Mouse (Mus musculus): ENCODE measurements around the gene 1110008L16Rik. TPM values are rescaled to one million over a fixed set of nuclear protein-coding genes. Genes with fewer than 3 reads are reported as not detected.
"Not testable (repeated sequence)": the region's sequence is repeated elsewhere in the genome, so short reads cannot be mapped to it uniquely, and the experiment has no call there.

Gene 1110008L16Rik
- 9.4 and 12.0 TPM in 2 replicates for polyA plus RNA-seq (2015; fragmentation: Nextera tagmentation; extraction: Ambion mirVana)

DNA sequence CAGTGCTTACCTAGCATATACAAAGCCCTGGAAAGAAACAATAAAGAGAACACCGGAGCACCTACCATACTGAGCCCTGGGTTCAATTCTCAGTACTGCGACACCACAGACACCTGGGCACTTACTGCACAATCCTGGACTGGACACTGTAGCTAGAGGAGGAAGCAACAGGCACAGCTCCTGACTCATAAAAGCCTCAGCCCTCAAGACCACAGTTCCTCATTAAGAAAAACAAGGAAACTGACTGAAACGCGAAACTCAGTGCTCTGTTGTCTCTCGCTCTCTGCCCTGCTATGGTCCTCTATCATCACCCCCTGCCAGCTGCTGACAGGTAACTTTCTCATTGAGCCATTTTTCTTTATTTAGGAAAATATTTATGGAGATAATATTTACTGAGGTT is at the start of gene 1110008L16Rik:
Gene 1110008L16Rik, plus strand, starts transcription at position 242 of the 400 bp plus-strand sequence.
- no peak within 1 kb of the TSS for H3K27ac ChIP-seq (ENCODE audit: low read depth, low read length)
- H3K36me3 ChIP-seq (ENCODE audit: control insufficient read depth, insufficient read depth, low read length), result peaks cover 15% of the 10 kb centered on the region
- H3K4me3 ChIP-seq (ENCODE audit: low read length), result no peak within 1 kb of the TSS
- no peaks in the 10 kb centered on the region for H3K27me3 ChIP-seq (replicated peaks; ENCODE audit: control insufficient read depth, insufficient read depth, low read length)
- H3K9me3 ChIP-seq (ENCODE audit: control insufficient read depth, low read length), result no peaks in the 10 kb centered on the region
- no peak within 1 kb of the TSS for H3K9ac ChIP-seq (ENCODE audit: low read depth, low read length)
- no peak for ATAC-seq
- H3K4me2 ChIP-seq (ENCODE audit: low read length), result no peak within 1 kb of the TSS
- H3K4me1 ChIP-seq (ENCODE audit: control insufficient read depth, insufficient read depth, low read depth, low read length), result peaks cover 21% of the 10 kb centered on the region
- WGBS, result 96% methylated on average over 5 of the region's 5 CpGs

- H3K4me2 ChIP-seq (ENCODE audit: low read length); H3K27me3 ChIP-seq (replicated peaks; ENCODE audit: control insufficient read depth, insufficient read depth, low read length); H3K4me3 ChIP-seq (ENCODE audit: low read length); ATAC-seq; H3K4me1 ChIP-seq (ENCODE audit: control insufficient read depth, insufficient read depth, low read depth, low read length); H3K27ac ChIP-seq (ENCODE audit: low read depth, low read length); H3K36me3 ChIP-seq (ENCODE audit: control insufficient read depth, insufficient read depth, low read length); H3K9me3 ChIP-seq (ENCODE audit: control insufficient read depth, low read length); H3K9ac ChIP-seq (ENCODE audit: low read depth, low read length): not testable (repeated sequence)
- no CpG with 5 or more reads among the region's 8 CpGs for WGBS
Observed at GRCm38 (mm10) chr12:55261950-55262349, 37.4 kb upstream of the 1110008L16Rik start.

- not testable (repeated sequence) for H3K27me3 ChIP-seq (replicated peaks; ENCODE audit: control insufficient read depth, insufficient read depth, low read length); H3K27ac ChIP-seq (ENCODE audit: low read depth, low read length); H3K4me2 ChIP-seq (ENCODE audit: low read length); H3K36me3 ChIP-seq (ENCODE audit: control insufficient read depth, insufficient read depth, low read length); ATAC-seq; H3K9me3 ChIP-seq (ENCODE audit: control insufficient read depth, low read length); H3K4me3 ChIP-seq (ENCODE audit: low read length); H3K4me1 ChIP-seq (ENCODE audit: control insufficient read depth, insufficient read depth, low read depth, low read length); H3K9ac ChIP-seq (ENCODE audit: low read depth, low read length)
- no CpG with 5 or more reads among the region's 5 CpGs for WGBS
Observed at GRCm38 (mm10) chr12:55263385-55263784, 36.0 kb upstream of the 1110008L16Rik start.

GRCm38 (mm10) chr12:55272243-55272642 is 27.1 kb upstream of the 1110008L16Rik start:
- H3K27me3 ChIP-seq (replicated peaks; ENCODE audit: control insufficient read depth, insufficient read depth, low read length), result no peaks in the 10 kb centered on the region
- no peaks in the 10 kb centered on the region for H3K36me3 ChIP-seq (ENCODE audit: control insufficient read depth, insufficient read depth, low read length)
- no peaks in the 10 kb centered on the region for H3K4me1 ChIP-seq (ENCODE audit: control insufficient read depth, insufficient read depth, low read depth, low read length)
- no peak overlapping the region for H3K4me2 ChIP-seq (ENCODE audit: low read length)
- H3K9me3 ChIP-seq (ENCODE audit: control insufficient read depth, low read length), result no peaks in the 10 kb centered on the region
- H3K27ac ChIP-seq (ENCODE audit: low read depth, low read length), result no peak overlapping the region
- no peak overlapping the region for H3K9ac ChIP-seq (ENCODE audit: low read depth, low read length)
- 85% methylated on average over 3 of the region's 3 CpGs for WGBS
- no peak for ATAC-seq
- no peak overlapping the region for H3K4me3 ChIP-seq (ENCODE audit: low read length)

DNA sequence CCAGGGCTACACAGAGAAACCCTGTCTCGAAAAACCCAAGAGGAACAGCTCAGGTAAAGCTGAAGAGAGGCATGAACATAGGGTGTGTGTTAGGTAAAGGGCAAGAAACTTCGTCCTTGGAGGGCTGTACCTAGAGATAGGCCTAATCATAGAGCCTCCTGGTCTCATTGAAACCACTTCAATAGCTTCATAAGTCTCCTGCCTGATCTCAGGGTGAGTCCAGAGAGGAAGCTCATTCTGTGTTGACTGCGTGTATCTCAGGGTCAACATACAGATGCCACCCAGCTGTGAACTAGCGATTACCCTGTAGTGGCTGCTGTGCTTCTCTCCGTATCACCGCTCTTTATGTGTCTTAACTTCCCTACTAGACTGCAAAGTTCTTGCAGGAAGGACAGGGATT is 21.8 kb upstream of the 1110008L16Rik start:
- not testable (repeated sequence) for H3K4me3 ChIP-seq (ENCODE audit: low read length); H3K4me2 ChIP-seq (ENCODE audit: low read length); H3K4me1 ChIP-seq (ENCODE audit: control insufficient read depth, insufficient read depth, low read depth, low read length); ATAC-seq; H3K27ac ChIP-seq (ENCODE audit: low read depth, low read length); H3K9ac ChIP-seq (ENCODE audit: low read depth, low read length); H3K9me3 ChIP-seq (ENCODE audit: control insufficient read depth, low read length); H3K27me3 ChIP-seq (replicated peaks; ENCODE audit: control insufficient read depth, insufficient read depth, low read length); H3K36me3 ChIP-seq (ENCODE audit: control insufficient read depth, insufficient read depth, low read length)
- 89% methylated on average over 3 of the region's 6 CpGs for WGBS

DNA sequence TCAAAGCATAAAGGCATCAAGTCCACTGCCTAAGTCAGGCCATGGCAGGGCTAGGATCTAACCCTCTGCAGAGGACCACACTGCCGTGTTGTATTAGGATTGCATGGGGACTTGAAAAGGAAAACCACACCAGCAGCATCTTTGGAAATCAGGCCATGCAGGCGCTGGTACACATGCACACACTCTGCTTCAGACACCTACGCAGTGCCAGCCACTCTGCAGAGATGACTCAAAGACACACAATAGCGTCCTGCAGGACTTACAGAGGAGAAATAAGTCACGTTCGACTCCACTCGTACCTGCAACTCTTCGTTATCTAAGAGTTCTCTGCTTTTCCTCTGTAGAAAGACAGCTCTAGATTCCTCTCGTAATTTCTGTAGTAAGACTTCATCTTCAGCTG is 1.3 kb upstream of the 1110008L16Rik start:
- ATAC-seq, result no peak
- peaks cover 15% of the 10 kb centered on the region for H3K4me1 ChIP-seq (ENCODE audit: control insufficient read depth, insufficient read depth, low read depth, low read length)
- H3K9me3 ChIP-seq (ENCODE audit: control insufficient read depth, low read length), result no peaks in the 10 kb centered on the region
- H3K36me3 ChIP-seq (ENCODE audit: control insufficient read depth, insufficient read depth, low read length), result peaks cover 20% of the 10 kb centered on the region
- 97% methylated on average over 9 of the region's 9 CpGs for WGBS
- no peak overlapping the region for H3K27ac ChIP-seq (ENCODE audit: low read depth, low read length)
- H3K27me3 ChIP-seq (replicated peaks; ENCODE audit: control insufficient read depth, insufficient read depth, low read length), result no peaks in the 10 kb centered on the region
- H3K4me3 ChIP-seq (ENCODE audit: low read length), result no peak overlapping the region
- H3K9ac ChIP-seq (ENCODE audit: low read depth, low read length), result no peak overlapping the region
- no peak overlapping the region for H3K4me2 ChIP-seq (ENCODE audit: low read length)

- H3K9ac ChIP-seq (ENCODE audit: low read depth, low read length), result no peak overlapping the region
- WGBS, result 90% methylated on average over 3 of the region's 3 CpGs
Observed at GRCm38 (mm10) chr12:55300820-55301351, 1.5 kb downstream of the 1110008L16Rik start.

GRCm38 (mm10) chr12:55301472-55302300 is 2.3 kb downstream of the 1110008L16Rik start:
- peak overlapping the region; percentile 47 for H3K4me3 ChIP-seq (ENCODE audit: low read length)
- no peaks in the 10 kb centered on the region for H3K27me3 ChIP-seq (replicated peaks; ENCODE audit: control insufficient read depth, insufficient read depth, low read length)
- H3K36me3 ChIP-seq (ENCODE audit: control insufficient read depth, insufficient read depth, low read length), result peaks cover 6% of the 10 kb centered on the region
- H3K4me1 ChIP-seq (ENCODE audit: control insufficient read depth, insufficient read depth, low read depth, low read length), result peaks cover 21% of the 10 kb centered on the region
- H3K9me3 ChIP-seq (ENCODE audit: control insufficient read depth, low read length), result no peaks in the 10 kb centered on the region
- ATAC-seq, result no peak
- H3K27ac ChIP-seq (ENCODE audit: low read depth, low read length), result peak overlapping the region; percentile 68
- peak overlapping the region; percentile 69 for H3K4me2 ChIP-seq (ENCODE audit: low read length)
- H3K9ac ChIP-seq (ENCODE audit: low read depth, low read length), result peak overlapping the region; percentile 64
- WGBS, result 43% methylated on average over 11 of the region's 11 CpGs

More at GRCm38 (mm10) chr12:55300820-55301351, 1.5 kb downstream of the 1110008L16Rik start:
- Histone ChIP-seq H3K27me3 (replicated peaks; ENCODE audit: control insufficient read depth, insufficient read depth, low read length) (no peaks in the 10 kb centered on the region), H3K27ac (ENCODE audit: low read depth, low read length) (no peak overlapping the region), H3K36me3 (ENCODE audit: control insufficient read depth, insufficient read depth, low read length) (peaks cover 7% of the 10 kb centered on the region), H3K4me2 (ENCODE audit: low read length) (peak overlapping the region; percentile 69), H3K9me3 (ENCODE audit: control insufficient read depth, low read length) (no peaks in the 10 kb centered on the region), H3K4me1 (ENCODE audit: control insufficient read depth, insufficient read depth, low read depth, low read length) (peaks cover 21% of the 10 kb centered on the region), H3K4me3 (ENCODE audit: low read length) (peak overlapping the region; percentile 47)
- no peak for ATAC-seq

Data from hindbrain, embryonic 16.5 days (tissue).